Mouse (Mus musculus): Measurements from ENCODE around the gene Gm7138.
A peak's percentile ranks its signal among the peaks of the same experiment; 100 is the strongest.
"Not testable (repeated sequence)": the region's sequence is repeated elsewhere in the genome, so short reads cannot be mapped to it uniquely, and the experiment has no call there.

Gene Gm7138

DNA sequence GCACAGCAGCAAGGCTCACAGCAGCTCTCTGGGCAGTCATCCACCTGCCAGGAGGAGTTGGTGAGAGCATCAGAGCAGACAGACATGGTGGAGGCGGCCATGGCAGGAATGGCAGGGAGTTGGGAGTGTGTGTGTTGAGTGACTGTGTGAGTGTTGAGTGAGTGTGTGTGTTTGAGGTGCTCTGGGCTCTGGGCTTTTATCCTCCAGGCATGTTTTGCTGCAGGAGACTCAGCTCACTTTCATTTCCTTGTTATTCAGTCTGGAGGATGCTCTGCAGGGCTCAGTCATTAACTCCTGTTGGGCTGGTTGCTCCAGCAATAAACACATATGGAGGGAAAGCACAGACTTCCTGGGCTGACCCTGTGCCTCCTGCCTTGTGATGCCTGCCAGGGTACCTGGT lies at the start of gene Gm7138:
Gene Gm7138 (minus strand): TSS at position 101 of the 400 bp plus-strand sequence.
- not testable (repeated sequence) for DNase-seq (ENCODE audit: low read depth, low spot score)

DNA sequence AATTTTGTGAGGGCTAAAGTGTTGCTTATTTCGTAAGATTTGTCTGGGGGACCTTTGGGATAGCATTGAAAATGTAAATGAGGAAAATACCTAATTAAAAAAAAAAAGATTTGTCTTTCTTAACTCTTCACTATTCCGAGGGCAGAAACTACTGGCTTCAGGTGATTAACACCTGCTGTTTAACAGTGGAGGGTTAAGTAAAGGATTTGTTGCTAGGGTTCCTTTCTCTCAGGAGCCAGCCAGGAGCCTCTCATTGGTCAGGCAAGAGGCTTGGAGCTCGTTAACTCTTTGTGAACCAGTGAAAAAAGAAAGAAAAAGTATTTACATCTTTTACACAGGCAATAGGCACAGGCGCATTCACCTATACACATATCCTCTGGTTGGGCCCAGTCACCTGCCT lies 42.5 kb upstream of the Gm7138 start:
- no peak for DNase-seq (ENCODE audit: low read depth, low spot score)

DNA sequence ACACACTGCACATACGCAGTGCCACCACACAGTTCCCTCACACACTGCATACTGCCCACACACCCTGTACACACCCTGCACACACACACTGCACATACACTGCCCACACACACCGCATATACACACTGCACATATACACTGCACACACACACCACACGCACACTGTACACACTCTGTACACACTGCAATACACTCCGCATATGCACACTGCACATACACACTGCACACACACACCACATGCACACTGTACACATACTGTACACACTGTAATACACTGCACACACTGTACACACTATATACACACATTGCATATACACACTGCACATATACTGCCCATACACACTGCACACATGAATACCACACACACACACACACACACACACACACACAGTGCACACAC lies 41.8 kb upstream of the Gm7138 start:
- no peak for DNase-seq (ENCODE audit: low read depth, low spot score)

DNA sequence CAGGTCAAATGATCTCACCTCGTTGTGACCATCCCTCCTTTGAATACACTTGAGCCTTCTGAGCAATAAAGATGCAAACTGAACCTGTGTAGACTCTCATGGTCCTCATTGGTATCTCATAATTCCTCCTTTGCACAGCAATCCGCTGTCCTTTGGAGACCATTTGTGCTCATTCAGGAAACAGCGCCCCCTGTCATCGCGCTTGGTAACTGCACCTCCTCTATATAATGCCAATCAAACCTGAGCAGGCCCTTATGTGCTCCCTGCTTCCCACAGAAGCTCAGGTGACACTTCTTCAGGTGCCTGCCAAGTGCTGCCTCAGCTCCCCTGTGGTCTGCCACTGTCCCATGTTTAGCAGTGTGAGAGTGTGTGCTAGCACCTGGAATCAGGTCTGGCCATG lies 38.8 kb upstream of the Gm7138 start:
- DNase-seq (ENCODE audit: low read depth, low spot score), result peak; percentile 2

DNA sequence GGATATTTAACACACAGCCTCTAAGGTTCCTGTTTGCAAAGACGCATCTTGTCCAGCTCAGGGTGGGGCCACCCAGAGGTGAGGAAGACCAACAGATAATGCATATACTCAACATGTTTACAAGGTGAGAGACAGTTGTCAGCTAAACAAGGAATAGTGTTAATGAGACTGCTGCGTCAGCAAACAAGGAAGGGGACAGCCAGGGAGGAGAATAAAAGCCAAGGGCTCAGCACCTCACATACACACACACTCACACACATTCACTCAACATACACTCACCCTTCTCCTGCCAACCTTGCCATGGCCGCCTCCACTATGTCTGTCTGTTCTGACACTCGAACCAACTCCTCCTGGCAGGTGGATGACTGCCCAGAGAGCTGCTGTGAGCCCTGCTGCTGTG lies 37.6 kb upstream of the Gm7138 start, which contains the start of gene Gm2696:
Gene Gm2696 (plus strand): TSS at position 301 of the 400 bp plus-strand sequence.
- no peak for DNase-seq (ENCODE audit: low read depth, low spot score)

DNA sequence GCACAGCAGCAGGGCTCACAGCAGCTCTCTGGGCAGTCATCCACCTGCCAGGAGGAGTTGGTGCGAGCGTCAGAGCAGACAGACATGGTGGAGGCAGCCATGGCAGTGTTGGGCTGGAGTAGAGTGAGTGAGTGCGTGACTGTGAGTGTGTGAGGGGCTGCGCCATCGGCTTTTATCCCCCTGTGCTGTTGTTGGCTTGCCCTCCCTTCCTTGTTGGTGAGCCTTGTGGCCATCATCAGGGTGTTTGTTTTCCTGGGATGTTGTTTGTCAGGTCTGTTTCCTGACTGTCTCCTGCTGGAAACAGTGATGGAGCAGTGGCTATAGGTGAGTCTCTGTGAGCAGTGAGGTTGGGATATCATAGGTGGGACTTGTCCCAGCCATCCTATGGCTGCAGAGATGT lies 35.0 kb upstream of the Gm7138 start, which contains the start of gene Gm9507:
Gene Gm9507 (minus strand): TSS at position 101 of the 400 bp plus-strand sequence.
- DNase-seq (ENCODE audit: low read depth, low spot score), result no peak

DNA sequence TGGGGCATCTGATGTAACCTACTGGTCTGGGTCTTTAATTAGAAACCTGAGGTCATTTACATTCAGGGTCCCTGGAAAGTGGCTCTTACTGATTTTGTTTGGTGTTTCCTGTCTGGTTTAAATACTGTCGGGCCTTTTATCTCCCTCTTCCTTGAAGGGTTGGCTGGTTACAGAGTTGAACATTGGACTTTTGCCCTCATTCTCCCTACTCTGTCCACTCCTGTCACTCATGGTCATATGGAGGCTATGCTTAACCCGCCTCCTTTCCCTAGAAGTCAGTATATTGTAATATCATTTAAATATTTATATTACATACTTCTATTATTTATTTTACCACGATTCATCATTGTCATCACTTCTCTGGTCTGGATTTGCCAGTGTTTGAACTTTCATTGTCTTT lies 27.4 kb upstream of the Gm7138 start:
- DNase-seq (ENCODE audit: low read depth, low spot score), result no peak

DNA sequence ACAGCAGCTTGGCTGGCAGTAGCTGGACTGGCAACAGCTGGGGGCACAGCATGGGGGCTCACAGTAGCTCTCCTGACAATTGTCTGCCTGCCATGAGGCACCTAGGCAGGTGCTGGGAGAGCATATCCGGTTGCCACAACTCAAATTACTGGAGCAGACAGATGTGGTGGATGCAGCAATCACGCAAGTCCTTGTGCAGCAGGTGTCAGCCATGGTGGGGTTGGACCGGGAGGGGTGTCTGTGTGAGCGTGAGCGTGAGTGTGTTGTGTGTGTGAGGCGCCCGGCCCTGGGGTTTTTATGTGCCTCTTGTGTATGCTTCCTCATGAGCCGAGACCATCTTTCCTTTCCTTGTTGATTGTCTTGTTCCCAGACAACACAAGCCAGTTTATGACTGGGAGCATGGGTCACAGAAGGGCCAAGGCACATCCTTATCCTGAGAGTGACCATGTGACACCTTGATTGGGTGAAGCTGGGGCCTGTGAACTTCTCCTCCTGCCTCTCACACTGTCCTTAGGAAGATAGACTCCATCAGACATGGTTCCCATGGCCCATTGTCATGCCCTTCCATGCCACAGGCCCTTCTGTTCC lies 22.3 kb upstream of the Gm7138 start, which contains the start of gene Gm19668:
Gene Gm19668 (minus strand): TSS at position 213 of the 588 bp plus-strand sequence.
- no peak for DNase-seq (ENCODE audit: low read depth, low spot score)

DNA sequence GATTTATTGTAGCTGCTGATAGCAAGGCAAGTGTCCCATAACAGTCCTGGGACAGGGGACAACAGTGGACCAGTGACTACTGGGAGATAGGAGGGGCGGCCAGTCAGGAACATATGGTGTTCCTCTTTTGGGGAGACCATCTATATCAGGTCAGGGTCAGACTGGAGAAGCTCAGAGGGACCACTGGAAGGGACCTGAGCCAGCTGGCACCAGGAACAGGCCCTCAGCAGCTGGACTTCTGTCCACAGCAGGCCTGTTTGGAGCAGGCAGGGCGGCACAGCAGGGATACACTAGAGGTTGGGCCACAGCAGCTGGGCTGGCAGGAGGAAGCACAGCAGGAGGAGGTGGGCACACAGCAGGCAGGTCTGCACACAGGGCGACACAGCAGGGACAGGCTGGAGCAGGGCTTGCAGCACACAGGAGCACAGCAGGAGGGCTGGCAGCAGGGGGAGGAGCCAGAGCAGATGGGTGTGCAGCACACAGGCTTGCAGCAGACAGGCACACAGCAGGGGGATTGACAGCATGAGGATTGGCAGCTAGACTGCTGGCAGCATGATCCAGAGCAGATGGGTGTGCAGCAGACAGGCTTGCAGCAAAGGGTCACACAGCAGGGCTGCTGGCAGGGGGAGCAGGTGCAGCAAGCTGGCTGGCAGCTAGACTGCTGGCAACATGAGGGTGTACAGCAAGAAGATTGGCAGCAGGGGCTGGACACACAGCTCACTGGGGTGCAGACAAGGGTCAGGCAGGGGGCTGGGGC lies 21.6 kb upstream of the Gm7138 start:
- not testable (repeated sequence) for DNase-seq (ENCODE audit: low read depth, low spot score)

DNA sequence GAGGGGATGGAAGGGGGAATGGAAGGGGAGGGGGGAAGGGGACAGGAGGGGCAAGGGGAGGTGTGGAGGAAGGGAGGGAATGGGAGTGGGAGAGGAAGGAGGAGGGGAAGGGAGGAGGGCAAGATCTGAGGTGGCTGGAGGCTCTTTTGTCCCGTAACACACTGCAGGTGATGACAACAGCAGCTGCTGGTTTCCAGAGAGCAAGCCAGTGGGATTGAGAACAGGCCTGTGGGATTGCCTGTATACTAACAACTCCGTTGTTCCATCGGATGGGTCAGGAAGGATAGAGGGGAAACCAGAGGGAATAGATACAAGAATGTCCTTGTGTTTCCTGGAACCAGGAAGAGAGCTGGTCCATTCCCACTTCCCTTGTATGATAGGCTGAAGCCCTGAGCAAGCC lies 20.9 kb upstream of the Gm7138 start:
- DNase-seq (ENCODE audit: low read depth, low spot score), result no peak

DNA sequence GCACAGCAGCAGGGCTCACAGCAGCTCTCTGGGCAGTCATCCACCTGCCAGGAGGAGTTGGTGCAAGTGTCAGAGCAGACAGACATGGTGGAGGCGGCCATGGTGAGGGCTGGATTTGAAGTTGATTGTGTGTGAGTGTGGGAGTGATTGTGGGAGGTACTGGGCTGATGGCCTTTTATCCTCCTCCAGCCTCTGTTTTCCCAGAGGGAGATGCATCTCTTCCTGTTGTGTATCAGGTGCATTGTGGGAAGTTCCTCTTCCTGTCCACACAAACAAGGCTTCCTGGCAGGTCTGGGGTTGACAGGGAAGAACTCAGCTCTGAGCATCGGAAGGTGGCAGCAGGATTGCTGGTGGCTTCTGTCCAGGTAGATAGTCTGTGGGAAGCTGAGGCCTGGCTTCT lies 18.2 kb upstream of the Gm7138 start, which contains the start of gene Gm9639:
Gene Gm9639 (minus strand): TSS at position 101 of the 400 bp plus-strand sequence.
- DNase-seq (ENCODE audit: low read depth, low spot score), result no peak

DNA sequence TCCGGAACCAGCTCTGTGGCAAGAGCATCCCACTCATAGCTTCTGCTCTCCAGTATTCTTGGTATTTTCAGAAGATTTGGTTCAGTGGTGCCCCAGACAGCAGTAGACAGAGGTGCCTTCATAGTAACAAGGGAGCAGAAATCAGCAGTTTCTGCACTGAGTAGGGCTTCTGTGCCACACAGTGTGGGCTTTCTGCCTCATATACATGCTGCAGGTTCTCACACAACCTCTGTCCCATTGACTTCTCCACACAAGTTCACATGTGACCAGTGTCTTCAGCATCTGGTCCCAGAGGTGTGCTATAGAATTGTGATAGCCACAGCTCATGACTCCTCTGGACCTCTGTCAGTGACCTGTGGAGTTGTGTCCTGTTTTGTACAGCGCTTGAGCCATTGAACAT lies 11.9 kb upstream of the Gm7138 start:
- no peak for DNase-seq (ENCODE audit: low read depth, low spot score)

DNA sequence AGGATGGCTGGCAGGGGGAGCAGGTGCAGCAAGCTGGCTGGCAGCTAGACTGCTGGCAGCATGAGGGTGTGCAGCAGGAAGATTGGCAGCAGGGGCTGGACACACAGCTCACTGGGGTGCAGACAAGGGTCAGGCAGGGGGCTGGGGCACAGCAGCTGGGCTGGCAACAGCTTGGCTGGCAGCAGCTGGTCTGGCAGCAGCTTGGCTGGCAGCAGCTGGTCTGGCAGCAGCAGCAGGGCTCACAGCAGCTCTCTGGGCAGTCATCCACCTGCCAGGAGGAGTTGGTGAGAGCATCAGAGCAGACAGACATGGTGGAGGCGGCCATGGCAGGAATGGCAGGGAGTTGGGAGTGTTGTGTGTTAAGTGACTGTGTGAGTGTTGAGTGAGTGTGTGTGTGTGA lies 11.1 kb upstream of the Gm7138 start, which contains the start of gene Gm7137:
Gene Gm7137 (minus strand): TSS at position 325 of the 400 bp plus-strand sequence.
- not testable (repeated sequence) for DNase-seq (ENCODE audit: low read depth, low spot score)

DNA sequence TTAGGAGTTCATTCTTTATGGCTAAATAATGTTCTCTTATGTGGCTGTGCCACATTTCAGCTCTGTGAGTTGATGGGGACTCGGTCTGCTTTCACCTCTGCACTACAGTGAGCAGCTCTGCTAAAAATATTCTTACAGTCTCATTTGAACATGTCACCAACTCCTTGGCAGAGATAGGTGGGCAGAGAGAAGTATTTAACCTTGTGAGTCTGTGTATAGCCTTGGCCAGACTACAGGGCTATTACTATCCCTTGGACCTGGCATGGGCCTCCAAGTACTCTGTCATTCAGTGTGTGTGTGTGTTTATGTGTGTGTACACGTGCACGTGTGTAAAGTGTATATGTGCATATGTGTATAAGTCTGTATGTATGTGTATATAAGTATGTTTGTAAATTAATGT lies 6.7 kb upstream of the Gm7138 start:
- not testable (repeated sequence) for DNase-seq (ENCODE audit: low read depth, low spot score)

DNA sequence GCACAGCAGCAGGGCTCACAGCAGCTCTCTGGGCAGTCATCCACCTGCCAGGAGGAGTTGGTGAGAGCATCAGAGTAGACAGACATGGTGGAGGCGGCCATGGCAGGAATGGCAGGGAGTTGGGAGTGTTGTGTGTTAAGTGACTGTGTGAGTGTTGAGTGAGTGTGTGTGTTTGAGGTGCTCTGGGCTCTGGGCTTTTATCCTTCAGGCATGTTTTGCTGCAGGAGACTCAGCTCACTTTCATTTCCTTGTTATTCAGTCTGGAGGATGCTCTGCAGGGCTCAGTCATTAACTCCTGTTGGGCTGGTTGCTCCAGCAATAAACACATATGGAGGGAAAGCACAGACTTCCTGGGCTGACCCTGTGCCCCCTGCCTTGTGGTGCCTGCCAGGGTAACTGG lies 5.7 kb upstream of the Gm7138 start, which contains the start of gene Gm3250:
Gene Gm3250 (minus strand): TSS at position 101 of the 400 bp plus-strand sequence.
- DNase-seq (ENCODE audit: low read depth, low spot score), result not testable (repeated sequence)

DNA sequence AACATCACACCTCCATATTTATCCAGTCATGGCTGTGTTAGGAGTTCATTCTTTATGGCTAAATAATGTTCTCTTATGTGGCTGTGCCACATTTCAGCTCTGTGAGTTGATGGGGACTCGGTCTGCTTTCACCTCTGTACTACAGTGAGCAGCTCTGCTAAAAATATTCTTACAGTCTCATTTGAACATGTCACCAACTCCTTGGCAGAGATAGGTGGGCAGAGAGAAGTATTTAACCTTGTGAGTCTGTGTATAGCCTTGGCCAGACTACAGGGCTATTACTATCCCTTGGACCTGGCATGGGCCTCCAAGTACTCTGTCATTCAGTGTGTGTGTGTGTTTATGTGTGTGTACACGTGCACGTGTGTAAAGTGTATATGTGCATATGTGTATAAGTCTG lies 4.6 kb downstream of the Gm7138 start:
- DNase-seq (ENCODE audit: low read depth, low spot score), result not testable (repeated sequence)

DNA sequence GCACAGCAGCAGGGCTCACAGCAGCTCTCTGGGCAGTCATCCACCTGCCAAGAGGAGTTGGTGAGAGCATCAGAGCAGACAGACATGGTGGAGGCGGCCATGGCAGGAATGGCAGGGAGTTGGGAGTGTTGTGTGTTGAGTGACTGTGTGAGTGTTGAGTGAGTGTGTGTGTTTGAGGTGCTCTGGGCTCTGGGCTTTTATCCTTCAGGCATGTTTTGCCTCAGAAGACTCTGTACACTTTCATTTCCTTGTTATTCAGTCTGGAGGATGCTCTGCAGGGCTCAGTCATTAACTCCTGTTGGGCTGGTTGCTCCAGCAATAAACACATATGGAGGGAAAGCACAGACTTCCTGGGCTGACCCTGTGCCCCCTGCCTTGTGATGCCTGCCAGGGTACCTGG lies 5.5 kb downstream of the Gm7138 start, which contains the start of gene Gm3238:
Gene Gm3238 (minus strand): TSS at position 101 of the 400 bp plus-strand sequence.
- DNase-seq (ENCODE audit: low read depth, low spot score), result not testable (repeated sequence)

DNA sequence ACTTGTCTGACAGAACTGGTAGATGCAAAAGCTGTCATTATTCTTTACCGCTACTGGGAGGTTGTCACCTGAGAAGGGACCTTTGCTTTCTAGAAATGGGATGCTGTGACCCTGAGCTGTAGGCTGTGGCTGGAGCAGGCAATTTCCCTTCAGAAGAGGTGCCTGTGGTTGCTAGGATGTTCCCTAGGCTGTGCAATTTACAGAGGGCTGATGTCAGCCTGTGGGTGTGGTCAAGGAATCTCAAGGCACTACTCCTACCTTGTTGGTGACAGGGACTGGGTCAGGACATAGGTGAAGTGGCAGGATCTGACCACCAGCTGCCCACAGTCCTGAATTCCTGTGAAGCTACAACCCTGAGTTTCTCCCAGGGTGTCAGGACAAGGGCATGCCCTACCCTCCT lies 7.0 kb downstream of the Gm7138 start:
- DNase-seq (ENCODE audit: low read depth, low spot score), result no peak

DNA sequence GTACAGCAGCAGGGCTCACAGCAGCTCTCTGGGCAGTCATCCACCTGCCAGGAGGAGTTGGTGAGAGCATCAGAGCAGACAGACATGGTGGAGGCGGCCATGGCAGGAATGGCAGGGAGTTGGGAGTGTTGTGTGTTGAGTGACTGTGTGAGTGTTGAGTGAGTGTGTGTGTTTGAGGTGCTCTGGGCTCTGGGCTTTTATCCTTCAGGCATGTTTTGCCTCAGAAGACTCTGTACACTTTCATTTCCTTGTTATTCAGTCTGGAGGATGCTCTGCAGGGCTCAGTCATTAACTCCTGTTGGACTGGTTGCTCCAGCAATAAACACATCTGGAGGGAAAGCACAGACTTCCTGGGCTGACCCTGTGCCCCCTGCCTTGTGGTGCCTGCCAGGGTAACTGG lies 17.2 kb downstream of the Gm7138 start, which contains the start of gene Gm3233:
Gene Gm3233 (minus strand): TSS at position 101 of the 400 bp plus-strand sequence.
- DNase-seq (ENCODE audit: low read depth, low spot score), result not testable (repeated sequence)

DNA sequence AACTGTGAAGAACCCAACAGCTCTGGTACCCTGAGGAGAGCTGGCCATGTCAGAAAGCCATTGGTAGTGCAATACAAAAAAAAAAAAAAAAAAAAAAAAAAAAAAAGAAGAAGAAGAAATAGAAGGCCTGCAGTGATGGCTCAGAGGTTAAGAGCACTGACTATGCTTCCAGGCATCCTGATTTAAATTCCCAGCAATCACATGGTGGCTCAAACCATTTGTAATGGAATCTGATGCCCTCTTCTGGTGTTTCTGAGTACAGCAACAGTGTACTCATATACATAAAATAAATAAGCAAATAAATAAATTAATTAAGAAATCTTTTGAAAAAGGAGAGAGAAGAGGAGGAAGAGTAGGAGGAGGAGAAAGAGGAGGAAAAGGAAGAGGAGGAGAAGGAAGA lies 23.3 kb downstream of the Gm7138 start:
- DNase-seq (ENCODE audit: low read depth, low spot score), result no peak

DNA sequence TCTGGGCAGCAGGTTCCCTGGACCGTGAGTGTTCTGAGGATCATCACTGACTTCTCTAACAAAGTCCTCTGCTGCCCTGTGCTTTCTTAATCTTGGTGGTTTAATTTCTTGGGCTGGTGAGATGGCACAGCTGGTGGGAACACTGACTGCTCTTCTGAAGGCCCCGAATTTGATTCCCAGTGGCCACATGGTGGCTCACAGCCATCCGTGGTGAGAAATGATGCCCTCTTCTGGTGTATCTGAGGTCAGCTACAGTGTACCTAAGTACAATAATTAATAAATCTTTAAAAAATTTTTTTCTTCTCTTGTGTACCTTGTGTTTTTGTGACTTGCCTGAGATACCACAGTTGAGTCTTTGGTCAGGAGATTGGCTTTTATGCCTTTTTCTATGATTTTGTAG lies 24.4 kb downstream of the Gm7138 start:
- not testable (repeated sequence) for DNase-seq (ENCODE audit: low read depth, low spot score)

DNA sequence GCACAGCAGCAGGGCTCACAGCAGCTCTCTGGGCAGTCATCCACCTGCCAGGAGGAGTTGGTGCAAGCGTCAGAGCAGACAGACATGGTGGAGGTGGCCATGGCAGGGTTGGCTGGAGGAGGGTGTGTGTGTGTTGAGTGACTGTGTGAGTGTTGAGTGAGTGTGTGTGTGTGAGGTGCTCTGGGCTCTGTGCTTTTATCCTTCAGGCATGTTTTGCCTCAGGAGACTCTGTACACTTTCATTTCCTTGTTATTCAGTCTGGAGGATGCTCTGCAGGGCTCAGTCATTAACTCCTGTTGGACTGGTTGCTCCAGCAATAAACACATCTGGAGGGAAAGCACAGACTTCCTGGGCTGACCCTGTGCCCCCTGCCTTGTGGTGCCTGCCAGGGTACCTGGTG lies 25.5 kb downstream of the Gm7138 start, which contains the start of gene Gm9736:
Gene Gm9736 (minus strand): TSS at position 101 of the 400 bp plus-strand sequence.
- DNase-seq (ENCODE audit: low read depth, low spot score), result not testable (repeated sequence)

Data from c-Kit-negative CD71-positive TER-119-positive erythroid progenitor cells, embryonic 14.5 days (primary cell).